Mouse (Mus musculus) thymus, postnatal 4 days (tissue): Measurements from ENCODE around the gene Hoxd11.

Source experiments
- DNase-seq: peaks from one replicate; pipeline ENCODE4 v3.0.0; 2021

Hoxd11 gene

GRCm38 (mm10) chr2:74682796-74683195 is 3.4 kb downstream of the Hoxd11 start:
- no peak for DNase-seq

DNA sequence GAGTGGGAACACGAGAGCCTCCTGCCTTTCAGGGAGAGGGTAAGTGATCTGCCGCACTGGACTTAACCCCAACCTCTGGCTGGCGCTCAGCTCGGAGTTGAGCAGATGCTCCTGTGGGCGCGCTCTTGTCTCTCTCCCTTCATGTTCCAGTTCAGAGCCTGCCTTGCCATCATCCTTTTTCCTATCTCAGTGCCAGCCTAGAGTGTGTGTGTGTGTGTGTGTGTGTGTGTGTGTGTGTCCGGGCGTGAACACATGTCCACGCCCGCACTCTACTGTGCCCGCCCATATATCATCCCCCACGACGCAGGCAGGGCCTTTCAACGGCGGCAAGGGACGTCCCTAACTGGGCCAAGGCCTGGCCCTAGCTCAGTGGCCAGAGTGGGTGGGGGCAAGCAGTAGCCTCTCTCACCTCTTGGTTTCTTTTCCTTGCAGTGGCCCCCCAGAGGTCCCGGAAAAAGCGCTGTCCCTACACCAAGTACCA is 4.2 kb downstream of the Hoxd11 start:
- no peak for DNase-seq

- no peak for DNase-seq
These were observed 4.7 kb downstream of the Hoxd11 start for GRCm38 (mm10) chr2:74684106-74684505.

DNA sequence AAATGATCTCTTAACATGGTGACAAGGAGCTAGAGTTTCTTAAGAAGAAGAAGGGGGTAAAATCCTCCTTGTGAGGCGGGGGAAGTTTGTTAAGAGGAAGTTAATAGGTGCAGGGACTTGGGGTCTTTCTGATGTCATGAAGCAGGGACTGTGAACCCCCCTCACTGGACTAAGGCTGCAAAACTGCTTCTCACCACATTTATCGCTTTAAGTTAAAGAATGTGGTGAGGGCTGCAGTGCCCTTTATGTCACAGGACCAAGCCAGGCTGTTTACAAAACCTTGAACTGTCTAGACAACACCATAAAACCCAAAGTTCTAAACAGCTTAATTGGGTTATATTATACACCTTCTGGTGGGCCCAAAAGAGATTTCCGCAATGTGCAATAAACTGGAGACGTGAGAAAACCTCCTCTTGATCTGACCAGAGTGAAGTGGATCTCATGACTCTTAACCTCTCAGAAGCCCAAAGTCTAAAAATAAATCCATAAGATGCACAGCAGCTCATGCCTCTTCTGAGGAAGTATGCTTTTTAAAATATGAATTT is 5.8 kb downstream of the Hoxd11 start:
- no peak for DNase-seq

- DNase-seq: peak; percentile 68
These were observed 7.1 kb downstream of the Hoxd11 start for GRCm38 (mm10) chr2:74686301-74686987.

DNA sequence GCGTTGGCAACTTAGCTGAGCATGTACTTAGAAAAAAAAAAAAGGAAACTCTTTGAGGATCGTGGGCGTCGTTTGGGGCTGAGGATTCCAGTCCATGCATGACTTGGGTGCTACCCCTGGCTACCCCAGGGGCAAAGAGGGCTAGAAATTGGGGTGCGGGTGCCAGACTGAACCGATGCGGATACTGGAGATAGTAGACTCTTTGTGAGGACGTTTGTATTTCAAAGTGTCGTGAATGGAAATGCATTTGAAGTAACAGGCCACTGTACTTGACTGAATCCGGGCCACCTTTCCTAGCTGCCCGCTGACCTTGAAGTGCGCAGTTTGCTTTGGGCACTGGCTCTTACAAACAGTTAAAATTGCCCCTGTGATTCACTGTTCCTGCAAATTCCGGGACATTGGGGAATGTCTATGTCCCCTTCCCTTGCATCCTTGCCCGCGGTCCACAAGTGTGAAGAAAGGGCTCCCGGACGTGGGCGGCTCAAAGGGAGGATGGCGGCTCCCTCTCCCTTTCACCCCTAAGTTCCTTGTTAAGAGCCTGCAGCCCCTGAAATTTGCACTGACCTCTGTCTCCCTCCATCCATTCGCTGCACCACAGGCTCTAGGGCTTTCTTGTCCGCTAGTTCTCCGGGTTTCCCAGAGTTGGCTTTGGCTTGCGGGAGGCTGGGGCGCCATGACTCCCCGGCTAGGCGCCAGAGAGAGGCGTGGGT is 7.8 kb downstream of the Hoxd11 start:
- peak; percentile 22 for DNase-seq

DNA sequence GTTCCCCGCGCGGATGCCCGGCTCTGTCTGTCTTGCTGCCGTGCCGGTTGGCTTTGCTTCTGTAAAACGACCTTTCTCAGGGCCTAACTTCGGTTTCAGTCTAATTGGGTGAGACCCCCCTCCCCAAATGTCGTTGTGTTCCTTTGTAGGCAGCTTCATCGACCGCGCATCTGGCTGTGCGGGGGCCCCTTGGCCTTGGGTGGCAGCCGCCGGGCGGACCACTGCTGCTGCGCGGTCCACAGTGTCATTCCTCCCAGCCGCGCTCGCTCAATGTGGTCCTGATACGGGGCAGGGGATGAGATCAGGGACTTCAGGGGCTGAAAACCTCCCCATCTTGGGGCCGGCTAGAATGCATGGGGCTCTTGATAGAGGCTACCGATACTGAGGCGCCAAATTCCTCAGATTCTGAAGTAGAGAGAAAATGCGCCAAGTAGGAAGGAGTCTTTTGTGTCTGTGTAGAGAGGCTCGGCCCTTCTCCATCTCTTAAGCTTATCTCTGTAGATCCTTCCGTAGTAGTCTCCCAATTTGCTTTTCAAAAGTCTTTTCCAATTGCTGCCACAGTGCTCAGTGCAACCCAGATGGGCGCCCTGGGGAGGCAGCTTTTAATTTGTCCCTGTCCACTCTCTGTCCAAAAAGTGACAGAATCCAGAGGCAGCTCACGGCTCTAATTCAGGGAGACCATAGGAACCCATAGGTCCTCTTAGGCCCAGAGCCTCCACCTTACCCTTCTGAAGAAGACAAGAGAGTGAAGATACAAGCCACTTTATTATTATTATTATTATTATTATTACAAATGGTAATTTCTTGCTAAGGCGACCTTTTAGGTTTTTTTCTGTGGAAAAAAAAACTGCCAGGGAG is 8.6 kb downstream of the Hoxd11 start:
- no peak for DNase-seq

- no peak for DNase-seq
These were observed 9.6 kb downstream of the Hoxd11 start for GRCm38 (mm10) chr2:74688795-74689573.

DNA sequence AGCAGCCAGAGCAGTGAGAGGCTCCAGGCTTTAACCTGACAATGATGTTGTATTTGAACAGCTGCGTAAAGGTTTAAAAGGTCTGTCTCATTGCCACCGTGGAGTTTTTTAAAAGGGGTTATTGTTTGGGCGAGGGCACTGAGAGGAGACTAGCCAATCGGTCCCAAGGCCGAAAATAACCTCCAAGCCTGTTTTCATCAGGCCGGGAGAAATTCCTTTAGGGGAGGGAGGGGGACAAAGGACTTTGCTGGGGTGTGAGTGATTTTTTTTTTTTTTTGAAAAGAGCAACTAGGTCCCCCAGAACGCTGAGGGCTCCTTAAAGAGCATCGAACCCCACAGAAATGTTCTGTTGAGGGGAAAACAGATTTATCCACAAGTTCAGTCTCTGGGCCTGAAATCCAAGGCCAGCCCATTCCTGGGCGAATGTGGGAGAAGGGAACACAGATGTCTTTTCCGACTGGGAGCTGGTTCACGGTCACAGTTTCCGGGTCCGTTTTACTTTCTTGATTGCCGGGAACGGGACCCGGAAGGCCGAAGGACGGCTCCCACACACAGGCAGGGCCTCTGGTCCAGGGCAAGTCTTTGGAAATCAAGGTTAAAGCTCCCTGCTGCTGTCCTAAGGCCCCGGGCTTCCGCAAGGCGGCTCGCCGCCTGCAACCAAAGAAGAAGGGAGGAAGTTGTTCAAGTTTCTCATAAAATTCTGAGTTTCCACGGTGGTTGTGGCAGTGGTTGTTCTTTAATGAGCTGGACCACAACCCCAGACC is 10.4 kb downstream of the Hoxd11 start:
- DNase-seq: no peak

- no peak for DNase-seq
These were observed 11.0 kb downstream of the Hoxd11 start for GRCm38 (mm10) chr2:74690338-74690716.

GRCm38 (mm10) chr2:74691022-74691951 is 11.9 kb downstream of the Hoxd11 start, which contains the start of gene Hoxd10:
Gene Hoxd10, plus strand, starts transcription at chr2:74691924.
- peak; percentile 14 for DNase-seq

GRCm38 (mm10) chr2:74691995-74692807 is 12.8 kb downstream of the Hoxd11 start:
- DNase-seq: no peak

GRCm38 (mm10) chr2:74692808-74693431 is 13.6 kb downstream of the Hoxd11 start:
- DNase-seq: no peak

GRCm38 (mm10) chr2:74693432-74693827 is 14.1 kb downstream of the Hoxd11 start:
- DNase-seq: no peak

GRCm38 (mm10) chr2:74694066-74694465 is 14.7 kb downstream of the Hoxd11 start:
- peak; percentile 57 for DNase-seq

DNA sequence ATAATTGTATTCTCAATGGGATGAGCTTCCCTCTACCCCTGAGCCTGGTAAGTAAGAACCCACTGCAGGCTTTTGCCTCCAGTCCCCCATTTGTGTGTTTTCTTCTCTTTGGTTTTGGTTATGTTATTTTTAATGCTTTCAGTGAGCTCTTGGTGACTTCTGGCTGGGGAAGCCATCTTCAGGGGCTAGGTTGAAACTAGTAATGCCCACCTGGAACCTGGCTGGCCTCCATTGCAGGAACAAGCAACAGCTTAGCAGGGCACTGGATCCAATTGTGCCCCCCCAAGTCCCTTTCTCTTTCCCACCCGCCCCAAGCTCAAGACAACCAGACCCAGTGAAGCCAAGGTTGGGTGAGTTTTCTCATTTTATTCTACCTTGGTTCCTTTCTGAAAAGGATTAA is 16.0 kb downstream of the Hoxd11 start:
- no peak for DNase-seq

- DNase-seq: no peak
These were observed 16.6 kb downstream of the Hoxd11 start for GRCm38 (mm10) chr2:74695813-74696430.
